Mouse (Mus musculus) ovary, postnatal 10 days (tissue): ENCODE results near the gene Defa34.
"Not testable (repeated sequence)": the region's sequence is repeated elsewhere in the genome, so short reads cannot be mapped to it uniquely, and the experiment has no call there.

ENCODE experiments used
- DNase-seq: peaks from one replicate; pipeline ENCODE4 v3.0.0; 2022; ENCODE audit warnings: low spot score

The Defa34 gene

DNA sequence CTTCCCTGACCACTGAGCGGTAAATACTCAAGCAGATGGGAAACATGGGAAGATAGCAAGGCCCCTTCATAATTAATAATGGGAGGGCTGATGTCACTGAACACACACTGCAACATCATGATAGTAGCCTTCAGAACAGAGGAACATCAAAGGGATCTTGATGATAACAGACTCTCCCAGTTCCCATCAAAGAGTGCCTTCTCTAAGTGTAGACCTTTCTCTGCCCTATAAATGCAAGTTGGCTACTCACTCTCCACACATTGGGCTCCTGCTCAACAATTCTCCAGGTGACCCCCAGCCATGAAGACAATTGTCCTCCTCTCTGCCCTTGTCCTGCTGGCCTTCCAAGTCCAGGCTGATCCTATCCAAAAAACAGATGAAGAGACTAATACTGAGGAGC, at the start of gene Defa34:
TSS of gene Defa34 (plus strand) at position 301 of the 400 bp plus-strand sequence.
- DNase-seq: not testable (repeated sequence)

- not testable (repeated sequence) for DNase-seq
These were observed 47.7 kb upstream of the Defa34 start, which contains the start of gene Defa26 for GRCm38 (mm10) chr8:21617883-21618282. Gene Defa26, plus strand, starts transcription at chr8:21618183.

DNA sequence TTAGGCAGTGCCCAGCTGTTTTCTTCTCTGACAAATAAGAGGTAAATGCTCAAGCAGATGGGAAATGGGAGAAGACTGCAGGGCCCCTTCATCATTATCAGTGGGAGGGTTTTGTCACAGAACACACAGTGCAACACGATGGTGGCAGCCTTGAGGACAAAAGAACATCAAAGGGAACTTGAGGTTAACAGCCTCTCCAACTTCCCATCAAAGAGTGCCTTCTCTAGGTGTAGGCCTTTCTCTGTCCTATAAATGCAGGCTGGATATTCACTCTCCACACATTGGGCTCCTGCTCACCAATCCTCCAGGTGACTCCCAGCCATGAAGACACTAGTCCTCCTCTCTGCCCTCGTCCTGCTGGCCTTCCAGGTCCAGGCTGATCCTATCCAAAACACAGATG, 10.1 kb upstream of the Defa34 start, which contains the start of gene Defa17:
TSS of gene Defa17 (plus strand) at position 301 of the 400 bp plus-strand sequence.
- not testable (repeated sequence) for DNase-seq

DNA sequence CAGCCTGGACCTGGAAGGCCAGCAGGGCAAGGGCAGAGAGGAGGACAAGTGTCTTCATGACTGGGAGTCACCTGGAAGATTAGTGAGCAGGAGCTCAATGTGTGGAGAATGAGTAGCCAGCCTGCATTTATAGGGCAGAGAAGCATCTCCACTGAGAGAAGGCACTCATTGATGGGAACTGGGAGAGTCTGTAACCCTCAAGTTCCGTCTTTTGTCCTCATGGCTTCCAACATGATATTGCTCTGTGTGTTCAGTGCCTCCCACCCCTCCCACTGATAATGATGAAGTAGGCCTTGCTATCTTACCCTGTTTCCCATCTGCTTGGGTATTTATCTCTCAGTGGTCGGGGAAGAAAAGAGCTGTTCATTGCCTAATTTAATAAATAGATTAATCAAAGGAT, 37.9 kb downstream of the Defa34 start, which contains the start of gene AY761184:
TSS of gene AY761184 (minus strand) at position 101 of the 400 bp plus-strand sequence.
- not testable (repeated sequence) for DNase-seq
